Mouse (Mus musculus): Measurements from ENCODE around the gene AC153137.1.
"Not testable (repeated sequence)": the region's sequence is repeated elsewhere in the genome, so short reads cannot be mapped to it uniquely, and the experiment has no call there.

The AC153137.1 gene

GRCm38 (mm10) chr1:30977868-30978267, at the start of gene AC153137.1:
TSS of gene AC153137.1 (minus strand) at chr1:30977968.
- in situ Hi-C loops (cut with MboI, MseI): not testable (repeated sequence)

DNA sequence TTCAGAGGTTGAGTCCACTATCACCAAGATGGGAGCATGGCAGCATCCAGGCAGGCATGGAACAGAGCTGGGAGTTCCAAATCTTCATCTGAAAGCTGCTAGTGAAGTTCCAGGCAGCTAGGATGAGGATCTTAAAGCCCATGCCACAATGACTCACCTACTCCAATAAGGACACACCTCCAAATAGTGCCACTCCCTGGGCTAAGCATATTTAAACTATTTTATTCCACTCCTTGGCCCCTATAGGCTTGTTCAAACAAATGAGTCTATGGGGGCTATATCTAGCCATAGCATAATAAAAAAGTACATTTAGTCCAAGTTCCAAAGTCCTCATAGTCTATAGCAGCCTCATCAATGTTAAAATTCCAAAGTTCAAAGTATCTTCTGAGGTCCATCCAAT, 45.4 kb upstream of the AC153137.1 start:
- in situ Hi-C loops (cut with MboI, MseI): no loop called here

GRCm38 (mm10) chr1:31019283-31019682, 41.5 kb upstream of the AC153137.1 start:
- in situ Hi-C loops (cut with MboI, MseI): no loop called here

DNA sequence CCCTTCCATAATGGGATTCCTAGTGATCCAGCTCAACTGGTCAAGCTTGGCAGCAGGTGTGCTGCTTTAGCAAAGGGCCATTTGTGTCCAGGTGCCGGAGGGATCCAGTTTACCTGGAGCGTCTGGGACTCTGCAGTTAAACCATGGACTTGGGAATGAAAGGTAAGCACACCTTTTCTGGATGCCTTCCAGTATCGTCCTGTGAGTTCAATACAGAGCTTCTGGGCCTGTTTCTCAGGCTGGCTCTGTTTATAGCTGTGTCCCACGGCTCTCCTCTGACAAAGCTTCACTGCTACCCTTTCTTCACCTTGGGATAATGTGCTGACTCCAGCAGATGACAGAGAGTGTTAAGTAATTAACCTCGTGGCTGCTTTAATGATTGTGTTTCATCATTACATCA, 39.6 kb upstream of the AC153137.1 start:
- in situ Hi-C loops (cut with MboI, MseI): no loop called here

- in situ Hi-C loops (cut with MboI, MseI): no loop called here
Observed at GRCm38 (mm10) chr1:31016068-31016467, 38.3 kb upstream of the AC153137.1 start.

DNA sequence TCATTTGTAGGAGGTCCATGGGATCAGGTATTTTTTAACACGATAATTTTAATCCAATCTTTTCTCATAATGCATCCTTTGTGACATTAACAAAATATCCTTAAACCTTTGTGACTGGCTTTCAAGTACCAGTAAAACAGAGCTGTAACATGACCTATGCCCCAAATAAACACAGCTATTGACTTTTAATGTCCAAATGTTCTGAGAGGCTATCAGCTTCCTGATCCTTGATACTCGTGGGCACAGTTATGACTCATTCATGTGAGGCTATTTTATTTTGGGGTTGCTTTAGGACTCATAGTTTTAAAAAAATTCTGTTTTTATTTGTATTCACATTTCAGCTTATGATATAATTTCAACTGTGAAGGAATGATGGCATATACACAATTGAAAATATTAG, 37.5 kb upstream of the AC153137.1 start:
- in situ Hi-C loops (cut with MboI, MseI): no loop called here

DNA sequence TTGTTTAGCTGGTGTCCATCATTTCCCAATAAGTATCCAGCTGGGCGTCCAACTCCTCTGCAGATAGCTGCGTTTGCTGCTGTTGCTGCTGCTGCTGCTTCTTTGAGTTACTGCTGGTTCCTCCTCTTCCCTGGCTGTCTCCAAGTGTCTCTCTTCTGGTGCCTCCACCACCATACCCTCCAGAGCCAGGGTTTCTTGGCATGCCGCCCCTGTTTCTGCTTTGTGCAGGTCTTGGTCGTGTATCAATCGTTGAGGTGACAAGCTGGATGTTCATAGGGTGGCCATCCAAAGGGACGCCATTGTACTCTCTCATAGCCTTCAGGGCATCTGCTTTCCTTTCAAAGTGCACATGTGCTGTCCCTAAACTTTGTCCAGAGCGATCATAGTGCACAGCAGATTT, 529 bp downstream of the AC153137.1 start:
- in situ Hi-C loops (cut with MboI, MseI): not testable (repeated sequence)

DNA sequence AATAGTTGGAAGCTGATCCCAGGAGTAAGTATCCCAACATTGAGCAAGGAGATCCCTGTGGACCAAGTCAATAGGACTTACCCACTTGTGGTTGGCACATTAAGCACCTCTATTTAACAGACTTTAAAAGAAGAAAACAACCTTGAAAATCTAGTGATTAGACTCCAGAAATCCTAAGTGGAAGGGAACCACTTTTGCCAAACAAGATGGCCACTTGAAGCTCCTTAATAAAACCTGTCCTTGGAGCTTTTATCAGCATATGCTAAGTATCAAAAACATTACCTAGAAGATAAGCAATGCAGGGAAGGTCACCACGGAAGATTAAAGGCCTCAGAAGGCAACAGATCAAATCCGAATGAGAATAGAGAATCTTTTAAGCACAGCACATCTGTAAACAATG, 26.0 kb downstream of the AC153137.1 start:
- in situ Hi-C loops (cut with MboI, MseI): loop anchor here in 1 of 2 experiments (5.0 kb wide), 1 partner anchor 69 kb away; no protein-coding TSS in a partner anchor

GRCm38 (mm10) chr1:30950456-30950835, 27.3 kb downstream of the AC153137.1 start:
- in situ Hi-C loops (cut with MboI, MseI): loop anchor here in 1 of 2 experiments (5.0 kb wide), 1 partner anchor 68 kb away; no protein-coding TSS in a partner anchor

DNA sequence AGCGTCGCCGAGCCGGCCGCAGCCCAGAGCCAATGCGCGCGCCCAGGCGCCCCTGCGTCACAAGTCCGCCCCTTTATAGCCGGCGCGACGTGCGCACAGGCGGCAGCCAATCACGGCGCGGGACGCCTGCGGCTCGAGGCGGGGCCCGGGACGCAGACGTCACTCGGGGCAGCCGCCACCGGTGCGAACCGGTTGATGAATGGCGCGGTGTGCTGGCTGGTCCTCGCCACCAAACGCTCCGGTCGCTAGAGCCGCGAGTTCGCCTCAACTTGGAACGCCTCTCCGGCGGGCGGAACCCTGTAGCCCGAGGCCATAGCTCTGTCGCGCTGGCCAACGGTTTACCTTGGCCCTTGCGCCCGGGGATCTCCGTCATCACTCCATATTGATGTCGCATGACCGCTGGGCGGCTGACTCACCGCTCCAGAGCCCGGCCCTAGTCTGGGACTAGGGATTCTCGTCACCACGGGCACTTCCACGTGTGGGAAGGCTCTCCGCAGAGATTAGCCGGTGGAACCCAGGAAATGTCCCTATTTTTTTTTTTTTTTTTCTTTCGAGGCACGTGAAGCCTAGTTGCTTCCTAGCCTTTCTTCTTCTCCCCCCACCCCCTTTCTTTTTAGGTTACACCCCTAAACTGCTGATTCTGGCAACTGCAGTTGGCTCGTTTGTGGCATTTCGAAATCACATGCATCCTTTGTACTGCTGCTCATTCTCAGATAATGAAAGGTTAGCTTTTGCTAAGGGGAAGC, 27.9 kb downstream of the AC153137.1 start:
- in situ Hi-C loops (cut with MboI, MseI): loop anchor here in 1 of 2 experiments (5.0 kb wide), 1 partner anchor 68 kb away; no protein-coding TSS in a partner anchor

DNA sequence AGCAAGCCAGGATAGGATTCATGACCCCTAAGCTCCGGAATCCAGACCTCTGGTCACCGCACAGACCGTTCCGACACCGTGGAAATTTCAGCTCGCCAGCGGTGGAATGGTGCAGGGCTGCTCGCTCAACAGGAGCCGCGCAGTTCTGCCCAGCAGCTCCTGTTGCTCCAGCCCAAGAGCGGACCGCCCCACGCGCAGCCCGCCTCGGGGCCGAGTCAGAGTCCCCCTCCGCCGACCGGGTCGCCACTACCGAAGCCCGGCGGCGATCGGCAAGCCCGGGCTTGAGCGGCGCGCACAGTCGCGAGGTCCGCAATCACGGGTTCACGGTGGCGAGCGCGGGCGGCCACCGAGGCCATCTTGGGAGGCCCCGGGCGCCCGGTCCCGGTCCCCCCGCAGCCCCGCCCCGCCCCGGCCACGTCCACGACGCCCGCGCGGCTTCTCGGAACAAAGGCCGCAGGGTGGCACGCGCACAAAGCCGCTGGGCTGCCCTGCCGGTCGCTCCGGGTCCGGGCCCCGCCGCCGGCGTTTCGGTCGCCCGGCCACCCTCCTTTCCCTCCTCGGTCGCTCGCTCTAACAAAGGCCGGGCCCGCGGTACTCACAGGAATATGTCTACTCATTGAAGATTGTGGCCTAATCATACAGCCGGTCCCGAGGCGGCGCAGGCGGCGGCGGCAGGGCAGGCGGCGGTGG, 28.7 kb downstream of the AC153137.1 start:
- in situ Hi-C loops (cut with MboI, MseI): no loop called here

DNA sequence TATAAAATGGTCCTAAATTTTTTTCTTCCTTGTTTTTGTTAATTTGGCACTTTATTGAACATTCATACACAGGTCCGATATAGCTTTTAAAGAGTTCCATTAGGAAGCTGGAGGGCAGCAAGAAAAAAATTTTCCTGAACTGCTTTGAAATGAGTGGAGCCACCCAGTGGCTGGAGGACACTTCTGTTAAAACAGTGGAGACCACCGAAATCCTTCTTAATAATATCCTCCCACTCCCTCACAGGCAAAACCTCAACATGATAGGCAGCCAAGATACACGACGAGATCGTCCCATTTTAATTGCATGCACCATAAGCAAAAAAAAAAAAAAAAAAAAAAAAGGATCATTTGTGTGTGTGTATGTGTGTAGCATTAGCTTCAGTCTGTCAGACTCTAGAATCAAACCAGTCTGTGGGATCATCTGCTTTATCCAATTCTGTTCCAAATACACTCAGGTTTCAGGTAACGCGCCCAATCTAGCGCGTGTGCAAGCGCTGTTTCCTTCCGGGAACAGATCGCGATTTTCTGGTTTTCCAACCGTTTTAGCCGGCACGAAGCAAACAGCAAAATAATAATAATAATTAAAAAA, 29.3 kb downstream of the AC153137.1 start:
- in situ Hi-C loops (cut with MboI, MseI): no loop called here

DNA sequence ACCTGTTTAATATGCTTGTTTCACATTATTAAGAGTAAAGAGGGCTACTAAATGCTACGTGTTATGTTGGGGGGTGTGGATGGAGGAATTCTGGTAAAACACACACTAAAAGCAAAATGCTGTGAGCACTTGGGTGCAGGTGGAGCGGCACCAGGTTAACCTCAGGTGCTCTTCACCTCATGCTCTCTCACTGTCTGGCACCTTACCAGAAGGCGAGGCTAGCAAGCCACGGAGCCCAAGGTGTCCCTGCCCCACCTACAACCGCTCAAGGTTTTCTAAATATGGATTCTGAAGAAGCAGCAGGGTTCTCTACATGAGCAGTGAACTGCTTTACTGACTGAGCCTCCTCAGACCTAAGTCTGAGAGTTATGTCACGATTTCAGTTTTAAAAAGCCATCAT, 32.6 kb downstream of the AC153137.1 start:
- in situ Hi-C loops (cut with MboI, MseI): no loop called here

- in situ Hi-C loops (cut with MboI, MseI): no loop called here
Observed at GRCm38 (mm10) chr1:30940571-30940970, 37.2 kb downstream of the AC153137.1 start.

- in situ Hi-C loops (cut with MboI, MseI): loop anchor here in 1 of 2 experiments (5.0 kb wide), 2 partner anchors 61 to 156 kb away; no protein-coding TSS in a partner anchor
Observed at GRCm38 (mm10) chr1:30938392-30938791, 39.4 kb downstream of the AC153137.1 start.

DNA sequence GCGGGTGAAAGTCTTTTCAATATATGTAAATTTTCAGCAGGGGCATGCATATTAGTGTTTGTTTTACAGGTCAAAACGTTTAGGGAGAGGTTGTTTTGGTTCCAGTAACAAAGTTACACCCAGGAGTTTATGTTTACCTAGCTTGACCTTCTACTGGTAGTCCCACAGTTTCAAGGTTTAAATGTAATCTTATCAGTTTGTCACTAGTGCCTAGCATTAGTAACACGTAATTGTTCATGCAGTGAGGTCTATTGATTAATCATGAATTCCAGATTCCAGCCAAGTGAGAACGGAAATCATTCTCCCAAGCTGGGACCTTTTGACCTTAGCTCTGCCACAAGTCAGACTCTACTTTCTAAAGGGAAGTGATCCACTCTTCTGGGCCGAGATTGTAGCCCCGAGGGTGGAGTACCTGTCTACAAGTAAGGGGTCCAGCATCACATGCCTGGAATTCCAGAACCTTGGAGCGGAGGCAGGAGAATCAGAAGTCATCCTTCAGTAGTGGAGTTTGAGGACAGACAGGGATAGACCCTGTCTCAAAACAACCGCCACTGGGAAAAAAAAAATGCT, 40.3 kb downstream of the AC153137.1 start:
- in situ Hi-C loops (cut with MboI, MseI): loop anchor here in 1 of 2 experiments (5.0 kb wide), 2 partner anchors 60 to 155 kb away; no protein-coding TSS in a partner anchor

DNA sequence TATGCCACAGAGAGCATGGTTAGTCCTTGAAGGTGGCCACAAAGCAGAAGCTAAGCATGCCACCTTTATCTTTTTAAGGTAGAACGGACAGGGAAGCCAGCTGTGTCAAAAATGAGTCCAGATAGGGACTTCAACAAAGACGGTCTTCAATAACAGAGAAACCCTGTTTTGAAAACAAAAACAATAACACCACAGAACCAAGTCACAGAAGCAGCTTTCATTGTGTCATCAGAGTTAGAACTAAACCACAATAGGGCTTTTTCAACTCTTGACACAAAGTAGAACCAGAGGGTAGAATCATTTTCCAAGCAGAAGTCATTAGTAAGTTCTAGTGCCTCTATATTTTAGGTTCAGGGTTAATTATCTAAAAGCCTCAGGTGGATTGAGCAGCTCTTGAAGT, 41.3 kb downstream of the AC153137.1 start:
- in situ Hi-C loops (cut with MboI, MseI): loop anchor here in 1 of 2 experiments (5.0 kb wide), 2 partner anchors 59 to 154 kb away; no protein-coding TSS in a partner anchor

DNA sequence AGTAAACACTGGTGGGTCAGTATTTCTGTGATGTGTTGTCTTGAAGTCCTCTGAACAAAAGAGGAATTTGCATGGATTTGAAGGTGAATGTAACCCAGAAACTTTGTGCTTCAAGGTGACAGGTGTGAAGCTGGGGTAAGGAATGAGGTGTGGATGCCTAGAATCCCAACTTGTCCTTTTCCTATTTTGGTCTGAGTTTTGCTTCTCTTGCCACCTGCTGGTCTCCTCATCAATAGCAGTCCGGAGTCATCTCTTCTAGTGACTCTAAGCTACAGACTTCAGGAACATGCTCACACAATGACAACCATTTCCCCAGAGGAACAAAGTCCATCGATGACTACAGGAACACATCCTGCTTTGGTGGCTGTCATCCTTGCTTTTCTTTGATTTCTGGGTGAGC, 46.9 kb downstream of the AC153137.1 start:
- in situ Hi-C loops (cut with MboI, MseI): loop anchor here in 1 of 2 experiments (5.0 kb wide), 1 partner anchor 144 kb away; no protein-coding TSS in a partner anchor

DNA sequence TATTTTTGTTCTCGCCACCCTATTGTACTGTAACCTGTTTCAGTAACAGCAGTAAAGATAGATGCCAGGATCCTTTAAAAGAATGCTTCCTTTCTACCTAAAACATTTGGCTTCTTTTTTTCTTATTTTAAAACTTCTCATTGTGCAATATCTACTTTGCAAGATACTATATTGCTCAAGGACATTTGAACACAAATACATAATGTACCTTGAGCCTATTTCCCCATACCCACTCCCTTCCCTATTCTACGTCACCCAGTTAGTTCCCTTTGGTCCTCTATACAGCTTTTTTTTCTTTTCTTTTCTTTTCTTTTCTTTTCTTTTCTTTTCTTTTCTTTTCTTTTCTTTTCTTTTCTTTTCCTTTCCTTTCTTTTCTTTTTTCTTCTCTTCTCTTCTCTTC, 47.6 kb downstream of the AC153137.1 start:
- in situ Hi-C loops (cut with MboI, MseI): loop anchor here in 1 of 2 experiments (5.0 kb wide), 1 partner anchor 143 kb away; no protein-coding TSS in a partner anchor

Measured in T-helper 17 cell (primary cell).